ENCODE assay signal across 13 mouse cellular contexts in genomic region chr10:123800067-123800691, GRCm38 (mm10).
DNase-seq lines count a peak whose midpoint lies in the region; ATAC-seq lines count a peak whose summit lies in the region.
"Had no signal": no experiment of that assay in that cellular context is flagged by ENCODE, and none has a peak within 500 bp of the region (broad histone marks: within the 10 kb centered on the region; RNA-seq: fewer than 3 reads in every experiment).

No protein-coding gene starts in this region.

- no peaks in the 10 kb centered on the region for H3K36me3 ChIP-seq in kidney, embryonic 15.5 days
- H3K36me3 ChIP-seq: embryonic facial prominence, embryonic 15.5 days had no signal

- no peak for DNase-seq in kidney, postnatal 14 days
- DNase-seq in right cerebral cortex, adult 2 months (ENCODE audit: low spot score in 2 of 2): peak; percentile 18 to 36
- no peak for DNase-seq in right cerebral cortex, postnatal 36 days (ENCODE audit: low spot score in 2 of 2)
- peak; percentile 5 to 11 for DNase-seq in frontal cortex, postnatal 14 days (ENCODE audit: low spot score in 2 of 2)
- DNase-seq in telencephalon, adult 2 months (ENCODE audit: low read depth, low spot score): peak; percentile 26
- no peak for DNase-seq in liver
- DNase-seq: adrenal gland, postnatal 36 days; heart, postnatal 36 days; spleen, adult 18-20 months had no signal

- H3K4me3 ChIP-seq in kidney, embryonic 15.5 days (replicated peaks): no peak overlapping the region
- H3K4me3 ChIP-seq: embryonic facial prominence, embryonic 15.5 days; myocyte had no signal

- peak overlapping the region; percentile 44 for H3K4me2 ChIP-seq in kidney, embryonic 15.5 days
- H3K4me2 ChIP-seq: embryonic facial prominence, embryonic 15.5 days had no signal

- no peak overlapping the region for H3K27ac ChIP-seq in kidney, embryonic 15.5 days
- H3K27ac ChIP-seq: embryonic facial prominence, embryonic 15.5 days had no signal

- no peak overlapping the region for H3K9ac ChIP-seq in kidney, embryonic 15.5 days
- H3K9ac ChIP-seq: embryonic facial prominence, embryonic 15.5 days had no signal

- peaks cover 9% of the 10 kb centered on the region; the same call in 1 of the 2 replicates for H3K4me1 ChIP-seq in kidney, embryonic 15.5 days
- H3K4me1 ChIP-seq: embryonic facial prominence, embryonic 15.5 days had no signal

- H3K27me3 ChIP-seq in kidney, embryonic 15.5 days: no peaks in the 10 kb centered on the region
- H3K27me3 ChIP-seq: embryonic facial prominence, embryonic 15.5 days had no signal

- no peaks in the 10 kb centered on the region for H3K9me3 ChIP-seq in kidney, embryonic 15.5 days (replicated peaks)
- H3K9me3 ChIP-seq: embryonic facial prominence, embryonic 15.5 days had no signal

- WGBS in kidney, embryonic 15.5 days: 27% methylated on average over 18 of the region's 18 CpGs

- ATAC-seq in kidney, embryonic 15.5 days (replicated peaks; ENCODE audit: low FRiP score): peak; percentile 87
- ATAC-seq in cerebellum, adult (ENCODE audit: insufficient number of reproducible peaks, low FRiP score, low TSS enrichment): no peak

Comparison
In these comparisons a context has a peak if more than half of its experiments do, and no peak if none do; other contexts are left out.
1. DNase-seq: peak in right cerebral cortex, adult 2 months (2 of 2), frontal cortex, postnatal 14 days (2 of 2) and telencephalon, adult 2 months (single experiment); none in kidney, postnatal 14 days (single experiment), right cerebral cortex, postnatal 36 days (0 of 2) and liver (single experiment).